ENCODE assay signal across 22 mouse cellular contexts in the genomic region with DNA sequence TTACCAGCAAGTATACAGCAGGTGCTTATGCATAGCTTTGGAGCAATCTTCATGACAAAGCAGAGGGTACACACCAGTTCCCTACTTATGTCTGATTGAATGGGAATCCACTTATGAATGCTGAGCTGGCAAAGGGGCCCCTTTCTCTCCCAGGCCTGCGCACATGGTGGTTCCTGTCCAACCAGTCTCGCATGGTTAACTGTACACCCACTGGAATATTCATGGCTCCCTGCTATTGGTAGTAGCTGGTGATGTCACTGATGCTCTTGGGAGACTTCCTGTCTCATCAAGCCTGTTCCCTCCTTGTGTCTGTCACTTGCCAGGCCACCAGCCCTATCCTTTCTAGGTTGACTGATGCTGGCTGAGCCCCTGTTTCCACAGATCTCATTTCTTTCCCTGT. TPM values are rescaled to one million over a fixed set of nuclear protein-coding genes. Genes with fewer than 3 reads are reported as not detected.
DNase-seq lines count a peak whose midpoint lies in the region; ATAC-seq and TF ChIP-seq lines count a peak whose summit lies in the region.
"Had no signal": no experiment of that assay in that cellular context is flagged by ENCODE, and none has a peak within 500 bp of the region (broad histone marks: within the 10 kb centered on the region; RNA-seq: fewer than 3 reads in every experiment).

No protein-coding gene starts in this region.

- peaks cover 34% of the 10 kb centered on the region for H3K4me1 ChIP-seq in forebrain, embryonic 10.5 days
- peaks cover 4% of the 10 kb centered on the region; the same call in 1 of the 2 replicates for H3K4me1 ChIP-seq in forebrain, embryonic 11.5 days (replicated peaks; ENCODE audit: control insufficient read depth, insufficient read depth, low read length)
- H3K4me1 ChIP-seq in forebrain, embryonic 13.5 days, result peaks cover 30% of the 10 kb centered on the region

- peaks cover 28% of the 10 kb centered on the region for H3K36me3 ChIP-seq in forebrain, embryonic 10.5 days (replicated peaks)
- H3K36me3 ChIP-seq in forebrain, embryonic 11.5 days (ENCODE audit: control insufficient read depth, insufficient read depth, low read length), result no peaks in the 10 kb centered on the region
- H3K36me3 ChIP-seq in forebrain, embryonic 13.5 days (ENCODE audit: poor library complexity, severe bottlenecking), result peaks cover 27% of the 10 kb centered on the region
- peaks cover 90% of the 10 kb centered on the region for H3K36me3 ChIP-seq in macrophage (ENCODE audit: inconsistent target)

- no peaks in the 10 kb centered on the region for H3K9me3 ChIP-seq in forebrain, embryonic 10.5 days
- H3K9me3 ChIP-seq in forebrain, embryonic 11.5 days (ENCODE audit: control insufficient read depth, low read length), result no peaks in the 10 kb centered on the region
- no peaks in the 10 kb centered on the region for H3K9me3 ChIP-seq in forebrain, embryonic 13.5 days (replicated peaks)
- H3K9me3 ChIP-seq: heart, embryonic 12.5 days; liver, embryonic 12.5 days; neural tube, embryonic 13.5 days had no signal

- H3K79me2 ChIP-seq in macrophage (ENCODE audit: inconsistent target), result peaks cover 97% of the 10 kb centered on the region

- no peak for ATAC-seq in forebrain, embryonic 11.5 days (replicated peaks; ENCODE audit: low FRiP score)
- peak; percentile 35; the same call in 1 of the 2 replicates for ATAC-seq in forebrain, embryonic 13.5 days
- ATAC-seq: inflammation-experienced regulatory T-cells, adult 6 months; liver, embryonic 12.5 days; liver, postnatal 0 days had no signal

- intact Hi-C loops in left cerebral cortex, adult 2 months (cut with DNase I), result no loop called here
- intact Hi-C loops in left cerebral cortex, postnatal 4 days (cut with DNase I), result no loop called here

- no peak for TF ChIP-seq CTCF in left cerebral cortex, adult 2 months (IDR thresholded peaks at IDR 0.05)

- peak overlapping the region; percentile 32; the same call in 1 of the 2 replicates for H3K27ac ChIP-seq in forebrain, embryonic 10.5 days
- H3K27ac ChIP-seq in forebrain, embryonic 11.5 days (ENCODE audit: low read depth, low read length), result no peak overlapping the region
- H3K27ac ChIP-seq in left cerebral cortex, adult 2 months, result peak overlapping the region; percentile 65; the same call in 1 of the 2 replicates
- H3K27ac ChIP-seq in forebrain, embryonic 13.5 days, result 0 out of 2 replicates have a peak overlapping the region, but pooled peaks have one; percentile 27
- peak overlapping the region; percentile 13; the same call in 1 of the 2 replicates for H3K27ac ChIP-seq in macrophage
- H3K27ac ChIP-seq: hindbrain, embryonic 14.5 days; liver, embryonic 12.5 days; neural tube, embryonic 13.5 days had no signal

- no peak overlapping the region for H3K4me3 ChIP-seq in forebrain, embryonic 10.5 days
- H3K4me3 ChIP-seq in forebrain, embryonic 11.5 days (ENCODE audit: low read depth, low read length), result no peak overlapping the region
- no peak overlapping the region for H3K4me3 ChIP-seq in left cerebral cortex, adult 2 months
- H3K4me3 ChIP-seq in forebrain, embryonic 13.5 days, result no peak overlapping the region
- H3K4me3 ChIP-seq in macrophage (ENCODE audit: inconsistent target), result no peak overlapping the region
- H3K4me3 ChIP-seq: heart, embryonic 12.5 days; liver, embryonic 12.5 days; neural tube, embryonic 13.5 days had no signal

- no peak overlapping the region for H3K9ac ChIP-seq in forebrain, embryonic 11.5 days (ENCODE audit: low read length)
- H3K9ac ChIP-seq in forebrain, embryonic 13.5 days, result no peak overlapping the region
- H3K9ac ChIP-seq: heart, embryonic 12.5 days; hindbrain, embryonic 14.5 days; liver, embryonic 12.5 days; liver, postnatal 0 days; neural tube, embryonic 13.5 days had no signal

- no peak for DNase-seq in forebrain, embryonic 10.5 days (ENCODE audit: extremely low spot score, low spot score)
- DNase-seq in forebrain, embryonic 11.5 days (ENCODE audit: low spot score), result no peak
- DNase-seq in left cerebral cortex, adult 2 months (ENCODE audit: extremely low spot score in 1 of 2, low spot score in 2 of 2), result no peak
- DNase-seq in left cerebral cortex, postnatal 4 days, result no peak
- DNase-seq in Muller cell, postnatal 12 days (ENCODE audit: inconsistent ontology term), result no peak
- DNase-seq: adrenal gland, postnatal 14 days; cerebellum, adult 11-12 months; cerebellum, postnatal 14 days; gastrocnemius, postnatal 14 days; kidney, adult 11 months; kidney, postnatal 14 days; liver, postnatal 0 days; lung, postnatal 10 days; right cerebral cortex, postnatal 14 days had no signal

- no peak overlapping the region for H3K4me2 ChIP-seq in forebrain, embryonic 11.5 days (ENCODE audit: low read depth, low read length, severe bottlenecking)
- H3K4me2 ChIP-seq in forebrain, embryonic 13.5 days, result no peak overlapping the region
- H3K4me2 ChIP-seq: heart, embryonic 12.5 days; hindbrain, embryonic 14.5 days; liver, embryonic 12.5 days; neural tube, embryonic 13.5 days had no signal

- 72% methylated on average over 2 of the region's 2 CpGs for WGBS in forebrain, embryonic 10.5 days
- 71% methylated on average over 2 of the region's 2 CpGs for WGBS in forebrain, embryonic 11.5 days
- WGBS in forebrain, embryonic 13.5 days, result 59% methylated on average over 2 of the region's 2 CpGs
- 80% methylated on average over 1 of the region's 2 CpGs for WGBS in macrophage (ENCODE audit: missing documents)

- H3K27me3 ChIP-seq in forebrain, embryonic 10.5 days (ENCODE audit: poor library complexity, severe bottlenecking), result no peaks in the 10 kb centered on the region
- no peaks in the 10 kb centered on the region for H3K27me3 ChIP-seq in forebrain, embryonic 11.5 days (ENCODE audit: control insufficient read depth, insufficient read depth, low read length)
- no peaks in the 10 kb centered on the region for H3K27me3 ChIP-seq in forebrain, embryonic 13.5 days
- H3K27me3 ChIP-seq: heart, embryonic 12.5 days; liver, embryonic 12.5 days; neural tube, embryonic 13.5 days had no signal

RNA-seq across cellular contexts. Expression of gene Sirpa, which starts 14.3 kb away (rescaled TPM):
- polyA plus RNA-seq in forebrain, embryonic 10.5 days (2016; fragmentation: Nextera tagmentation; extraction: Ambion mirVana), result 15.6 and 16.0 TPM in 2 replicates
- 18.7 and 22.5 TPM in 2 replicates for polyA plus RNA-seq in forebrain, embryonic 11.5 days (2014; fragmentation: Nextera tagmentation; extraction: Ambion mirVana)
- 100 to 1,000 TPM; 375 to 384 TPM for total RNA-seq in left cerebral cortex, adult 2 months (2021)
- 100 to 1,000 TPM; 110 to 121 TPM for total RNA-seq in left cerebral cortex, postnatal 4 days (2021)
- 16.9 and 19.5 TPM in 2 replicates for polyA plus RNA-seq in forebrain, embryonic 13.5 days (2015; fragmentation: Nextera tagmentation; extraction: Ambion mirVana)
- 1,000 to 10,000 TPM in 25 of 26 experiments, 100 to 1,000 TPM in 1; 486 to 5,251 (median 2,764) TPM for total RNA-seq in macrophage (2018; cell fraction: chromatin; rRNA removed)
- 1,000 to 10,000 TPM; 1,654 to 2,625 (median 2,091) TPM for total RNA-seq in macrophage (2018; cell fraction: cytosol; rRNA removed)
- 1,000 to 10,000 TPM in 25 of 26 experiments, 100 to 1,000 TPM in 1; 968 to 4,930 (median 3,847) TPM for total RNA-seq in macrophage (2018; cell fraction: nucleus; rRNA removed)
- 1,368 to 2,259 TPM (median 1,677 TPM) in 3 replicates for polyA plus RNA-seq in macrophage (2018)
- total RNA-seq: MEL had no signal

Comparison
In these comparisons a context has a peak if more than half of its experiments do, and no peak if none do; other contexts are left out.
1. RNA of gene Sirpa, which starts 14.3 kb away (polyA plus RNA-seq): 1,368 to 2,259 TPM in macrophage; 18.7 to 22.5 TPM in forebrain, embryonic 11.5 days, 16.9 to 19.5 TPM in forebrain, embryonic 13.5 days and 15.6 to 16.0 TPM in forebrain, embryonic 10.5 days; every median in the first group is over 10 times any median in the second.